Mouse (Mus musculus) lung, postnatal 4 days (tissue): ENCODE data around the gene Prss16.

Experiments used
- DNase-seq, 2 experiments: peaks; one replicate each; pipeline ENCODE4 v3.0.0; 2021

Prss16 gene

DNA sequence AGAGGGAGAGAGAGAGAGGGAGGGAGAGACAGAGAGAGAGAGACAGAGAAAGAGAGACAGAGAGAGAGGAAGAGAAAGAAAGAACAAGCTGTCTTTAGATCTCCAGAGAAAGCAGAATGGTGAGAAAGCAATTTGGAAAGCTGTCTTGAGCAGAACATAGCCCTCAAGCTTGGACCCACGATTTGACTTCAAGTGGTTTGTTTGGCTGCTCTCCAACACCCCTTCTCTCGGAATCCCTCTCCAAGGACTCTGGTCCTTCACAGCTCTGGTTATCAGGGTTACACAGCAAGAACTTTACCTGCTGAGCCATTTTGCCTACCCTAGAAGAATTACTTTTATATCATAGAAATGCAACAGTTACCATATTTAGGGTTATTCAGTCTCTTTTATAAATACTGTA is 39.7 kb downstream of the Prss16 start:
- DNase-seq = no peak

DNA sequence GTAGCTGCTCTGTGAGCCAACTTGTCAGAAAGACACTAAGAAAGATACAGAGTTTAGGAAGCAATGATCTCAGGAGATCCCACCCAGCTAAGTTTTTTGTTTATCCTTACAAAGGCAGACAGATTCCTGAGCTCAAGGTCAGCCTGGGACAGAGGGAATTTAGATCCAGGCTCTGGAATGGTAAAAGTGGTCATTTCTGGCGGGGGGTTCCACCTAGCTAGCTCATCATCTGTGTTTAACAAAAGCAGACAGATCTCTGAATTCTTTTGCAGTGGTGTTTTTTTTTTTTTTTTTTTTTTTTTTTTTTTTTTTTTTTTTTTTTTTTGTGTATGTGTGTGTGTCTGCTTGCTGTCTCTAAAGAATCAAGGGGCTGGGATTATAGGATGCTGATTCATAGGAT is 40.3 kb downstream of the Prss16 start:
- no peak for DNase-seq
